Mouse (Mus musculus) MEL (cell line): ENCODE measurements at regions not wholly inside any gene's neighbourhood (a gene's known extent, or its start where the extent isn't known, plus 50 kb on each side); places are given as distances from the start of the nearest gene placed in this dataset.

ENCODE experiments used
- DNase-seq: peaks from one replicate; pipeline ENCODE4 v3.0.0; 2011; ENCODE audit warnings: low read depth, low spot score
- H3K27ac ChIP-seq: 2 replicates; pipeline ENCODE4 v1.5.1; 2012; ENCODE audit warnings: low read depth, mild to moderate bottlenecking, control low read depth, low read length, moderate library complexity; ENCODE audit not compliant: control insufficient read depth
- H3K27me3 ChIP-seq, 2 experiments: fragments of 150-350 bp in 1 of 2; sonication (generic) in 1 of 2; 2 replicates each; pipeline ENCODE4 v1.6.1; 2012; ENCODE audit warnings: low read length in 2 of 2, mild to moderate bottlenecking in 2 of 2, improper control_type of control experiment in 1 of 2, moderate library complexity in 1 of 2; ENCODE audit not compliant: insufficient read depth in 2 of 2, control insufficient read depth in 1 of 2
- H3K36me3 ChIP-seq, 2 experiments: 2 replicates each; pipeline ENCODE4 v1.6.1; 2012 to 2014; ENCODE audit warnings: low read length in 2 of 2, improper control_type of control experiment in 1 of 2, inconsistent platforms in 1 of 2, mild to moderate bottlenecking in 1 of 2; ENCODE audit not compliant: insufficient read depth in 2 of 2, control insufficient read depth in 1 of 2
- H3K4me1 ChIP-seq, 2 experiments: fragments of 150-350 bp in 1 of 2; sonication (generic) in 1 of 2; 2 replicates each; pipeline ENCODE4 v1.6.1; 2012; ENCODE audit warnings: low read length in 2 of 2, improper control_type of control experiment in 1 of 2, mild to moderate bottlenecking in 1 of 2; ENCODE audit not compliant: insufficient read depth in 2 of 2, control insufficient read depth in 1 of 2
- H3K4me3 ChIP-seq, 2 experiments: fragments of 150-350 bp in 1 of 2; sonication (generic) in 1 of 2; 2 replicates each; pipeline ENCODE4 v1.5.1; 2012; ENCODE audit warnings: low read depth in 2 of 2, low read length in 2 of 2, mild to moderate bottlenecking in 2 of 2, moderate library complexity in 2 of 2, control low read depth in 1 of 2, improper control_type of control experiment in 1 of 2; ENCODE audit not compliant: control insufficient read depth in 1 of 2, insufficient read depth in 1 of 2
- H3K79me2 ChIP-seq: 2 replicates; pipeline ENCODE4 v1.6.1; 2012; ENCODE audit warnings: mild to moderate bottlenecking, low read length, moderate library complexity; ENCODE audit not compliant: control insufficient read depth, poor library complexity, insufficient read depth
- H3K9ac ChIP-seq: 2 replicates; pipeline ENCODE4 v1.6.1; 2012; ENCODE audit warnings: low read depth, mild to moderate bottlenecking, control low read depth, low read length, moderate library complexity; ENCODE audit not compliant: control insufficient read depth, poor library complexity, severe bottlenecking
- H3K9me3 ChIP-seq: fragments of 150-350 bp; sonication (generic); replicated peaks from 2 replicates; pipeline ENCODE4 v1.6.1; 2012; ENCODE audit warnings: mild to moderate bottlenecking, low read length, improper control_type of control experiment, moderate library complexity; ENCODE audit not compliant: insufficient read depth
- BHLHE40 ChIP-seq: IDR thresholded peaks from 2 replicates; pipeline ENCODE4 v1.6.1; 2012; ENCODE audit warnings: low read depth, mild to moderate bottlenecking, inconsistent platforms, low read length, improper control_type of control experiment, borderline replicate concordance
- CHD2 ChIP-seq: IDR thresholded peaks from 2 replicates; pipeline ENCODE4 v1.6.1; 2011; ENCODE audit warnings: low read length, improper control_type of control experiment
- GATA1 ChIP-seq: IDR thresholded peaks from 2 replicates; pipeline ENCODE4 v1.6.1; 2011; ENCODE audit warnings: low read depth, low read length, improper control_type of control experiment
- HCFC1 ChIP-seq: IDR thresholded peaks from 2 replicates; pipeline ENCODE4 v1.6.1; 2012; ENCODE audit warnings: low read depth, mild to moderate bottlenecking, inconsistent platforms, low read length, improper control_type of control experiment, moderate library complexity
- MAFK ChIP-seq: IDR thresholded peaks from 2 replicates; pipeline ENCODE4 v1.6.1; 2011; ENCODE audit warnings: low read depth, mild to moderate bottlenecking, low read length, improper control_type of control experiment, borderline replicate concordance
- MEF2A ChIP-seq: IDR thresholded peaks from 2 replicates; pipeline ENCODE4 v1.6.1; 2014; ENCODE audit warnings: low read depth, mild to moderate bottlenecking, inconsistent platforms, low read length, improper control_type of control experiment; ENCODE audit not compliant: poor library complexity, insufficient replicate concordance, severe bottlenecking; ENCODE audit errors: extremely low read depth
- MXI1 ChIP-seq: IDR thresholded peaks from 2 replicates; pipeline ENCODE4 v1.6.1; 2011; ENCODE audit warnings: mild to moderate bottlenecking, low read depth, low read length, improper control_type of control experiment
- NELFE ChIP-seq: IDR thresholded peaks from 2 replicates; pipeline ENCODE4 v1.6.1; 2011; ENCODE audit warnings: low read depth, low read length, improper control_type of control experiment
- POLR2A ChIP-seq, 2 experiments: IDR thresholded peaks; 2 replicates each; pipeline ENCODE4 v1.6.1; 2011 to 2012; ENCODE audit warnings: low read length in 2 of 2, mild to moderate bottlenecking in 2 of 2, control low read depth in 1 of 2, improper control_type of control experiment in 1 of 2, low read depth in 1 of 2, moderate library complexity in 1 of 2; ENCODE audit not compliant: control insufficient read depth in 1 of 2, insufficient read depth in 1 of 2, poor library complexity in 1 of 2
- POLR2AphosphoS2 ChIP-seq: IDR thresholded peaks from 2 replicates; pipeline ENCODE4 v1.6.1; 2011; ENCODE audit warnings: low read length, improper control_type of control experiment
- POLR2AphosphoS5 ChIP-seq: IDR thresholded peaks from 2 replicates; pipeline ENCODE4 v1.6.1; 2012; ENCODE audit warnings: low read depth, borderline replicate concordance, mild to moderate bottlenecking, inconsistent platforms, low read length, moderate library complexity, mixed read lengths
- RCOR1 ChIP-seq: IDR thresholded peaks from 2 replicates; pipeline ENCODE4 v1.6.1; 2012; ENCODE audit warnings: low read depth, mild to moderate bottlenecking, inconsistent platforms, low read length, improper control_type of control experiment
- SIN3A ChIP-seq: IDR thresholded peaks from 2 replicates; pipeline ENCODE4 v1.6.1; 2012; ENCODE audit warnings: low read length, improper control_type of control experiment, inconsistent platforms
- SMC3 ChIP-seq: IDR thresholded peaks from 2 replicates; pipeline ENCODE4 v1.6.1; 2011; ENCODE audit warnings: low read depth, low read length, improper control_type of control experiment
- TAL1 ChIP-seq: IDR thresholded peaks from 2 replicates; pipeline ENCODE4 v1.6.1; 2012; ENCODE audit warnings: mild to moderate bottlenecking, inconsistent platforms, low read length, moderate library complexity, mixed read lengths
- USF2 ChIP-seq, 2 experiments: IDR thresholded peaks; 2 replicates each; pipeline ENCODE4 v1.6.1; 2011 to 2012; ENCODE audit warnings: improper control_type of control experiment in 2 of 2, low read length in 2 of 2, borderline replicate concordance in 1 of 2, inconsistent platforms in 1 of 2, low read depth in 1 of 2, mild to moderate bottlenecking in 1 of 2; ENCODE audit not compliant: insufficient read depth in 1 of 2
- ZC3H11A ChIP-seq: IDR thresholded peaks from 2 replicates; pipeline ENCODE4 v1.6.1; 2012; ENCODE audit warnings: low read depth, mild to moderate bottlenecking, inconsistent platforms, low read length, improper control_type of control experiment
- ZMIZ1 ChIP-seq: IDR thresholded peaks from 2 replicates; pipeline ENCODE4 v1.6.1; 2012; ENCODE audit warnings: low read depth, mild to moderate bottlenecking, inconsistent platforms, low read length, improper control_type of control experiment, moderate library complexity
- ZNF384 ChIP-seq: IDR thresholded peaks from 2 replicates; pipeline ENCODE4 v1.6.1; 2012; ENCODE audit warnings: low read depth, mild to moderate bottlenecking, inconsistent platforms, low read length, improper control_type of control experiment

GRCm38 (mm10) chr7:71471658-71472383 is 120.5 kb upstream of the Gm10295 start:
- H3K27ac ChIP-seq, result no peak overlapping the region
- H3K9ac ChIP-seq, result no peak overlapping the region
- no peaks in the 10 kb centered on the region for H3K79me2 ChIP-seq
- no peak overlapping the region for H3K4me3 ChIP-seq
- no peaks in the 10 kb centered on the region for H3K4me1 ChIP-seq
- H3K36me3 ChIP-seq, result no peaks in the 10 kb centered on the region
- H3K27me3 ChIP-seq, result no peaks in the 10 kb centered on the region
- H3K9me3 ChIP-seq, result no peaks in the 10 kb centered on the region
- no peak for TF ChIP-seq USF2 (IDR thresholded peaks at IDR 0.05; ENCODE audit: borderline replicate concordance in 1 of 2, insufficient read depth in 1 of 2, low read depth in 1 of 2, low read length in 2 of 2)
- no peak for TF ChIP-seq NELFE
- no peak for TF ChIP-seq CHD2
- TF ChIP-seq MXI1, result no peak
- no peak for TF ChIP-seq ZNF384
- no peak for TF ChIP-seq BHLHE40
- no peak for TF ChIP-seq MAFK
- no peak for TF ChIP-seq HCFC1
- TF ChIP-seq POLR2A (IDR thresholded peaks at IDR 0.05; ENCODE audit: control insufficient read depth in 1 of 2, insufficient read depth in 1 of 2, low read depth in 1 of 2, low read length in 2 of 2, poor library complexity in 1 of 2), result no peak
- no peak for TF ChIP-seq POLR2AphosphoS5
- TF ChIP-seq SIN3A, result no peak
- no peak for TF ChIP-seq MEF2A
- TF ChIP-seq RCOR1, result no peak
- no peak for TF ChIP-seq SMC3
- no peak for TF ChIP-seq ZC3H11A
- TF ChIP-seq POLR2AphosphoS2, result no peak
- TF ChIP-seq ZMIZ1, result no peak
- TF ChIP-seq GATA1, result no peak
- DNase-seq, result no peak

GRCm38 (mm10) chr7:71471319-71471657 is 120.0 kb upstream of the Gm10295 start:
- no peaks in the 10 kb centered on the region for H3K9me3 ChIP-seq
- H3K27me3 ChIP-seq, result no peaks in the 10 kb centered on the region
- H3K79me2 ChIP-seq, result no peaks in the 10 kb centered on the region
- H3K4me1 ChIP-seq, result no peaks in the 10 kb centered on the region
- no peak overlapping the region for H3K4me3 ChIP-seq
- H3K36me3 ChIP-seq, result no peaks in the 10 kb centered on the region
- H3K27ac ChIP-seq, result no peak overlapping the region
- TF ChIP-seq BHLHE40 (no peak), TAL1 (no peak)
- DNase-seq, result no peak
- H3K9ac ChIP-seq, result no peak overlapping the region
